Mouse (Mus musculus): ENCODE data around the gene Adam12.

DNA sequence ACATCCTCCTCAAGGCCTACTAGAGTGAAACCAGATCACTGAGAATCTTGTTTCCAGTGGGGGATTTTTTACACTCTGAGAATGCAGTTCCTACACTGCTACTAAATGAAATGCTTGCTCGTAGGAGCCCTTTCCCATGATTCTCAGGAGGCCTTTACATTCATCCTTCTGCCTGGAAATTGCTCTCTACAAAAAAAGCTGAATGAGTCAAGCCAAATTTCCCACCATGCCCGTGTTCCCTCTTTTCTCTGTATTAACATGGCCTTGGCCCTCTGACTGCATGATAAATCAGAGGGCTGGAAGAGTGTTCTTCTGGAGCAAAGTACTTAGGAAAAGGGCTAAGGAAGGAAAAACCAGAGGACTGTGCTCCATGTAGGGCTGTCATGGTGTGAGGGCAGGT is 138.1 kb downstream of the Adam12 start:
- TF ChIP-seq CTCF (IDR thresholded peaks at IDR 0.05; ENCODE audit: control insufficient read depth, insufficient read depth, low read length) = no peak
- TF ChIP-seq POLR2A (IDR thresholded peaks at IDR 0.05; ENCODE audit: borderline replicate concordance, control insufficient read depth, low read depth, low read length) = no peak

Data from bone marrow, adult 2 months (tissue).